Mouse (Mus musculus): ENCODE results near the gene Tex48. TPM values are rescaled to one million over a fixed set of nuclear protein-coding genes. Genes with fewer than 3 reads are reported as not detected.

Tex48 gene
- not detected in 2 replicates for polyA plus RNA-seq (2015; fragmentation: Nextera tagmentation; extraction: Ambion mirVana)

GRCm38 (mm10) chr4:63622378-63622835, at the start of gene Tex48:
Tex48 (minus strand) TSS chr4:63622428.

DNA sequence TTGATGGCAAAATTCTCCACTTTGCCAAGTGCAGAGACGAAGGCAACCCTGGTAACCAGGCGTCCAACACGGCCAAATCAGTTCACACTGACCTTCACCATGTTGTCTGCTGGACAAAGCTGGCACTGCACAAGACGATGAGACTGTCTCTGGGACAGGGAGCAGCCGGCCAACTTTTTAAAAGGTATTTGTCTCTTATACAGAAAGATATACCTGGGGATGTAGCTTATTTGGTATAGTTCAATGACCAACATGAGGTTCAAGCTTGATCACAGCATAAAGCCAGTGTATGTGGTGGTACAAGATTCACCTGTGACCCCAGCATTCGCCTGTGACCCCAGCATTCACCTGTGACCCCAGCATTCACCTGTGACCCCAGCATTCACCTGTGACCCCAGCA, 41.1 kb upstream of the Tex48 start, which contains the start of gene Gm11214:
TSS of gene Gm11214 (minus strand) at position 101 of the 400 bp plus-strand sequence.

GRCm38 (mm10) chr4:63604945-63605344, 17.3 kb downstream of the Tex48 start, which contains the start of gene Gm11213:
Gm11213 (minus strand) TSS chr4:63605261.

GRCm38 (mm10) chr4:63558407-63559081, 63.7 kb downstream of the Tex48 start, which contains the start of gene Tmem268:
Tmem268 (plus strand) TSS chr4:63558781.

Other genes with a start within 250 kb of the Tex48 start
- gene Akna, start 219.1 kb downstream of the Tex48 start, polyA plus RNA-seq (2015; fragmentation: Nextera tagmentation; extraction: Ambion mirVana): 15.2 and 17.9 TPM in 2 replicates
- gene Whrn, start 126.4 kb downstream of the Tex48 start, polyA plus RNA-seq (2015; fragmentation: Nextera tagmentation; extraction: Ambion mirVana): 0.19 and 0.76 TPM in 2 replicates
- gene Atp6v1g1, start 77.7 kb downstream of the Tex48 start, polyA plus RNA-seq (2015; fragmentation: Nextera tagmentation; extraction: Ambion mirVana): 146 and 154 TPM in 2 replicates
- 6.0 and 6.8 TPM in 2 replicates for gene Tmem268, start 63.6 kb downstream of the Tex48 start, polyA plus RNA-seq (2015; fragmentation: Nextera tagmentation; extraction: Ambion mirVana)
- not detected in 2 replicates for gene Gm11213, start 17.2 kb downstream of the Tex48 start, polyA plus RNA-seq (2015; fragmentation: Nextera tagmentation; extraction: Ambion mirVana)
- gene Gm11214, start 41.0 kb upstream of the Tex48 start, polyA plus RNA-seq (2015; fragmentation: Nextera tagmentation; extraction: Ambion mirVana): not detected in 2 replicates
- not detected in 2 replicates for gene Tnfsf15, start 122.7 kb upstream of the Tex48 start, polyA plus RNA-seq (2015; fragmentation: Nextera tagmentation; extraction: Ambion mirVana)
- gene Tnfsf8, start 238.9 kb upstream of the Tex48 start, polyA plus RNA-seq (2015; fragmentation: Nextera tagmentation; extraction: Ambion mirVana): 0.04 TPM in 1 of 2 replicates, not detected in the other

Data from spleen, postnatal 0 days (tissue).